Mouse (Mus musculus) liver, postnatal 0 days (tissue): ENCODE data around the gene Slc12a9.

Experiments used
- CTCF ChIP-seq: sonication (generic); IDR thresholded peaks from 2 replicates; pipeline ENCODE4 v1.5.1; 2016; ENCODE audit warnings: antibody characterized with exemption, low read depth
- EP300 ChIP-seq: IDR thresholded peaks from 2 replicates; pipeline ENCODE4 v1.6.1; 2016; ENCODE audit warnings: antibody characterized with exemption, low read depth, mild to moderate bottlenecking

- TF ChIP-seq CTCF (no peak), EP300 (peak; percentile 45; the same call in 1 of the 2 replicates)
These were observed 16.0 kb downstream of the Slc12a9 start for GRCm38 (mm10) chr5:137317361-137317760.
